Mouse (Mus musculus) embryo, embryonic 10.5 days (tissue): ENCODE results near the gene Usp26.

Source experiments
- DNase-seq: peaks from one replicate; pipeline ENCODE4 v3.0.0-alpha.2; 2015; ENCODE audit warnings: low spot score

Usp26 gene

DNA sequence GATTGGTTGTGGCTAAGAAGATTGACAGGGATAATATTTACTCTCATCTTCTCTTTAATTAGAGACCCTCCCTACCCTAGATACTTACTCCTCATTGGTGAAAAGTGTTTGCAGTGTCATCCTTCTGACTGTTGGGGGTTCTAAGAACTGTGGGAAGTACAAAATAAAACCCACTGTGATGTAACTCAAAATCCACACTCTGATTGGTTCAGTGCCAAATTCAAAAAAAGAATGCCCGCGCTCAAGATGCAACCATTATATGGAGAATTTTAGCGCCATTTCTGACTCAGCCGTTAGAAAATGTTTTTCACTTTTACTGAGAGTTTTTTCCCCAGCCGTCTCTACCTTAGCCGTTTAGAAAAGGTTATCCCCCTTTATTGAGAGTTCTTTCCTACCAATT is at the start of gene Usp26:
TSS of gene Usp26 (minus strand) at position 101 of the 400 bp plus-strand sequence.
- DNase-seq, result no peak

- DNase-seq, result no peak
Measured at GRCm38 (mm10) chrX:51814466-51815247, 13.6 kb upstream of the Usp26 start.

DNA sequence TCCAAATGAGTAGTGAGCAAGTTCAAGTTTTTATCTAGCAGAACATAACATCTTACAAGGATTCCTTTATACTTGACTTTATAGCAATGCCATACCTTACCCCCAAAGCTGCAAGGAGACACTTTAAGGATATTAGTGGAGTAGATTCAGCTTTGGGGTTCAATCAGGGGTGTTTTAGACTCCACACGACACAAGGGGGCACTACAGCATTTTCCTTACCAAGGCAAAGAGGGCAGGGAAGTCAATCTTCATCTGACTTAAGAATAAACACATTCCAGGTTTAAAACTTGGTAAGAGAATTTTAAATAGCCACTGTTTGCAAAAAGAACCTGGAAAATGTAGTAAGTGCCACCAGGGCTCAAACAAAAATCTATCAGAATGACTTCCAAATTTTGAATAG is 33.6 kb downstream of the Usp26 start:
- peak; percentile 48 for DNase-seq

GRCm38 (mm10) chrX:51736450-51736849 is 64.6 kb downstream of the Usp26 start:
- DNase-seq, result peak; percentile 74

DNA sequence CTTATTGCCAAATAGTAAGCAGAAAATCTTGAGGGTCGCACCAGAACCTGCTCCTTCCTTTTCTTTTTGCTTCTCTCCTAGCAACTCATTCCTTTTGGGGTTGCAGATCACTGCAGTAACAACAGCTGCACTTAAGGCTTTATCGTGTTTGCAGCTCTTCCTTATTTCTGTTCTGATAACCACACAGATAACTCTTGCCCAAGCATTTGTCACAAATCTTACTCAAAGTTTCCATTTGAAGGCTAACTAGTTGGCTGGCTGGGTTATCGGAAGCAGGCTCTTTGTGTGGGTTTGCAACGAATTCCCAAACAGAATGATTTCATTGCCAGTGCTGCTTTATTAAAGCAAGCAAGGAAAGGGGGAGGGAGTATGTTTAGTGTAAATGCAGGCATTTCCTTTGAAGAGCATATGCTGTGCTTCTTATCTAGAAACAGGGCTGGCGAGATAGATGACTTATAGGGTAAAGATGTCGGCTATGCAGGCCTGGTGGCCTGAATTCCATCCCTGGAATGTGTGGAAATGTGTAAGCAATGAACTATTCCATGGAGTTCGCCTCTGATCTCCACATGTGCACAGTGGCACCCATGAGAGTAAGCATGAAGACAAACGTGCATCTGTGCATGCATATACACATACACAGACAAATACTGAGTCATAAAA is 86.8 kb downstream of the Usp26 start:
- DNase-seq, result no peak

DNA sequence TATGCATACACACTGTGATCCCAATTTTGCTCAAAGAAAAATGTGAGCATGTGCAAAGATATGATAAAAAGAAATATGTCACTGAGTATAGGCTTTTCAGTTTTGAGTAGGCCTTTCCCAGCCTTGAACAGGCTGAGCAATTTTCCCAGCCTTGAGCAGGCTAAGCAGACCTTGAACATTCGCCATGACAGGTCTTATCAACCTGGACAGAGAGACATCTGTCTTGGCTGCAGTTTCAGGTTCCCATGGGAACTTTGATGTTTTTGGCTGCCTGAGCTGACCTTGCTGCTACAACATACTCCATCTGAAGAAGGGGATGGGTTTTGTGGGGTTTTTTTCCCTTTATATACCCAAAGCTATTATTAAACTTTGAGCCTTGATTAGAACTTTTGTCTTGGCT is 88.0 kb downstream of the Usp26 start:
- DNase-seq, result no peak
